Mouse (Mus musculus): Measurements from ENCODE around the gene Olfm2.

GRCm38 (mm10) chr9:20731797-20732196 is 14.4 kb downstream of the Olfm2 start:
- TF ChIP-seq ZNF384 (IDR thresholded peaks at IDR 0.05; ENCODE audit: low read depth, low read length): no peak
- TF ChIP-seq CHD2 (IDR thresholded peaks at IDR 0.05; ENCODE audit: low read depth, low read length): no peak
- no peak for TF ChIP-seq HCFC1 (IDR thresholded peaks at IDR 0.05; ENCODE audit: borderline replicate concordance, insufficient read depth, low read length)
- no peak for TF ChIP-seq MAFK (IDR thresholded peaks at IDR 0.05; ENCODE audit: insufficient read depth, low read depth, low read length)
- no peak for TF ChIP-seq ZC3H11A (IDR thresholded peaks at IDR 0.05; ENCODE audit: borderline replicate concordance, low read depth, low read length)

Measured in ES-E14 (cell line).